14 mouse cellular contexts compared by ENCODE assay signal in genomic region chr4:151730037-151730759, GRCm38 (mm10).
DNase-seq lines count a peak whose midpoint lies in the region; ATAC-seq and TF ChIP-seq lines count a peak whose summit lies in the region.
"Had no signal": no experiment of that assay in that cellular context is flagged by ENCODE, and none has a peak within 500 bp of the region (broad histone marks: within the 10 kb centered on the region; RNA-seq: fewer than 3 reads in every experiment).

No protein-coding gene starts in this region.

- no peaks in the 10 kb centered on the region for H3K36me3 ChIP-seq in hindbrain, embryonic 13.5 days
- no peaks in the 10 kb centered on the region for H3K36me3 ChIP-seq in hindbrain, embryonic 11.5 days (ENCODE audit: control insufficient read depth, insufficient read depth, low read length)
- H3K36me3 ChIP-seq in MEL (ENCODE audit: control insufficient read depth in 1 of 2, insufficient read depth in 2 of 2, low read length in 2 of 2) = peaks cover 0 to 47% of the 10 kb centered on the region in 2 experiments; a peak in 2 of 4 replicates
- no peaks in the 10 kb centered on the region for H3K36me3 ChIP-seq in liver, embryonic 15.5 days (replicated peaks)
- H3K36me3 ChIP-seq: neural tube, embryonic 15.5 days had no signal

- peak; percentile 88 to 94 for TF ChIP-seq EP300 in MEL (IDR thresholded peaks at IDR 0.05; ENCODE audit: low read depth in 1 of 2, low read length in 2 of 2)

- TF ChIP-seq POLR2A in MEL (IDR thresholded peaks at IDR 0.05; ENCODE audit: control insufficient read depth in 1 of 2, insufficient read depth in 1 of 2, low read depth in 1 of 2, low read length in 2 of 2, poor library complexity in 1 of 2) = no peak

- H3K79me2 ChIP-seq in MEL (ENCODE audit: control insufficient read depth, insufficient read depth, low read length, poor library complexity) = no peaks in the 10 kb centered on the region

- H3K4me1 ChIP-seq in hindbrain, embryonic 13.5 days (replicated peaks) = peaks cover 39% of the 10 kb centered on the region
- no peaks in the 10 kb centered on the region for H3K4me1 ChIP-seq in hindbrain, embryonic 11.5 days (replicated peaks; ENCODE audit: control insufficient read depth, insufficient read depth, low read length)
- peaks cover 26 to 52% of the 10 kb centered on the region in 2 experiments for H3K4me1 ChIP-seq in MEL (ENCODE audit: control insufficient read depth in 1 of 2, insufficient read depth in 2 of 2, low read length in 2 of 2)
- H3K4me1 ChIP-seq in liver, embryonic 15.5 days (replicated peaks) = peaks cover 76% of the 10 kb centered on the region

- no peak overlapping the region for H3K4me2 ChIP-seq in hindbrain, embryonic 13.5 days
- no peak overlapping the region for H3K4me2 ChIP-seq in hindbrain, embryonic 11.5 days (replicated peaks; ENCODE audit: low read depth, low read length)
- H3K4me2 ChIP-seq in liver, embryonic 15.5 days = peak overlapping the region; percentile 55
- H3K4me2 ChIP-seq: neural tube, embryonic 15.5 days had no signal

- H3K4me3 ChIP-seq in hindbrain, embryonic 13.5 days = no peak overlapping the region
- no peak overlapping the region for H3K4me3 ChIP-seq in hindbrain, embryonic 11.5 days (ENCODE audit: low read depth, low read length)
- H3K4me3 ChIP-seq in MEL (ENCODE audit: control insufficient read depth in 1 of 2, insufficient read depth in 1 of 2, low read depth in 2 of 2, low read length in 2 of 2) = no peak overlapping the region
- H3K4me3 ChIP-seq in liver, embryonic 15.5 days (replicated peaks) = no peak overlapping the region
- H3K4me3 ChIP-seq: neural tube, embryonic 15.5 days had no signal

- no peak for TF ChIP-seq CTCF in MEL (IDR thresholded peaks at IDR 0.05 in 2 of 3, conservative IDR thresholded peaks at IDR 0.05 in 1 of 3; ENCODE audit: control insufficient read depth in 1 of 3, insufficient read depth in 1 of 3, low read depth in 2 of 3, low read length in 3 of 3, poor library complexity in 1 of 3, severe bottlenecking in 1 of 3)

- no peaks in the 10 kb centered on the region for H3K9me3 ChIP-seq in hindbrain, embryonic 13.5 days
- no peaks in the 10 kb centered on the region for H3K9me3 ChIP-seq in hindbrain, embryonic 11.5 days (ENCODE audit: control insufficient read depth, low read length)
- H3K9me3 ChIP-seq in MEL (replicated peaks; ENCODE audit: insufficient read depth, low read length) = no peaks in the 10 kb centered on the region
- no peaks in the 10 kb centered on the region for H3K9me3 ChIP-seq in liver, embryonic 15.5 days (replicated peaks)
- H3K9me3 ChIP-seq: neural tube, embryonic 15.5 days had no signal

- H3K27ac ChIP-seq in hindbrain, embryonic 13.5 days = no peak overlapping the region
- H3K27ac ChIP-seq in hindbrain, embryonic 11.5 days (ENCODE audit: low read depth, low read length) = no peak overlapping the region
- H3K27ac ChIP-seq in MEL (ENCODE audit: control insufficient read depth, low read depth, low read length) = peak overlapping the region; percentile 84
- H3K27ac ChIP-seq in liver, embryonic 15.5 days (replicated peaks) = peak overlapping the region; percentile 90
- H3K27ac ChIP-seq: neural tube, embryonic 15.5 days had no signal

- ATAC-seq in hindbrain, embryonic 13.5 days (ENCODE audit: low FRiP score) = no peak
- ATAC-seq in hindbrain, embryonic 11.5 days (ENCODE audit: low FRiP score) = no peak
- peak; percentile 96 for ATAC-seq in liver, embryonic 15.5 days (ENCODE audit: insufficient read depth)
- ATAC-seq: forebrain, embryonic 14.5 days; Patski had no signal

- 83% methylated on average over 4 of the region's 4 CpGs for WGBS in hindbrain, embryonic 13.5 days
- WGBS in hindbrain, embryonic 11.5 days = 73% methylated on average over 4 of the region's 4 CpGs
- 26% methylated on average over 4 of the region's 4 CpGs for WGBS in liver, embryonic 15.5 days (ENCODE audit: insufficient replicate concordance)

- H3K9ac ChIP-seq in hindbrain, embryonic 13.5 days = 0 out of 2 replicates have a peak overlapping the region, but pooled peaks have one; percentile 13
- no peak overlapping the region for H3K9ac ChIP-seq in hindbrain, embryonic 11.5 days (ENCODE audit: low read depth, low read length)
- H3K9ac ChIP-seq in MEL (ENCODE audit: control insufficient read depth, low read depth, low read length, poor library complexity, severe bottlenecking) = no peak overlapping the region
- H3K9ac ChIP-seq in liver, embryonic 15.5 days = peak overlapping the region; percentile 47
- H3K9ac ChIP-seq: neural tube, embryonic 15.5 days had no signal

- no peak for TF ChIP-seq RAD21 in MEL (IDR thresholded peaks at IDR 0.05; ENCODE audit: low read depth, low read length)

- H3K27me3 ChIP-seq in hindbrain, embryonic 13.5 days = no peaks in the 10 kb centered on the region
- H3K27me3 ChIP-seq in hindbrain, embryonic 11.5 days (ENCODE audit: control insufficient read depth, insufficient read depth, low read length) = no peaks in the 10 kb centered on the region
- H3K27me3 ChIP-seq in MEL (ENCODE audit: control insufficient read depth in 1 of 2, insufficient read depth in 2 of 2, low read length in 2 of 2) = no peaks in the 10 kb centered on the region
- no peaks in the 10 kb centered on the region for H3K27me3 ChIP-seq in liver, embryonic 15.5 days
- H3K27me3 ChIP-seq: neural tube, embryonic 15.5 days had no signal

- DNase-seq in hindbrain, embryonic 11.5 days (ENCODE audit: low spot score) = no peak
- peak; percentile 87 for DNase-seq in MEL (ENCODE audit: low read depth, low spot score)
- DNase-seq in c-Kit-positive CD71-positive TER-119-negative erythroid progenitor cells, embryonic 14.5 days (ENCODE audit: low read depth) = peak; percentile 73
- DNase-seq in gastrocnemius, postnatal 10 days = no peak
- no peak for DNase-seq in layer of hippocampus, postnatal 36 days
- no peak for DNase-seq in urinary bladder, postnatal 4 days (ENCODE audit: low spot score in 2 of 2)
- DNase-seq: adrenal gland, adult 2 months; cerebellum, adult 11 months; kidney, postnatal 36 days had no signal

TF ChIP-seq in MEL, 35 proteins besides CTCF, POLR2A, EP300 and RAD21:
- no peak for TF ChIP-seq SMC3 (IDR thresholded peaks at IDR 0.05; ENCODE audit: low read depth, low read length)
- no peak for TF ChIP-seq ELF1 (IDR thresholded peaks at IDR 0.05; ENCODE audit: low read depth, low read length)
- no peak for TF ChIP-seq MAZ (IDR thresholded peaks at IDR 0.05; ENCODE audit: low read depth, low read length)
- peak; percentile 94 for TF ChIP-seq MYC (IDR thresholded peaks at IDR 0.05; ENCODE audit: low read depth, low read length)
- TF ChIP-seq BHLHE40 (IDR thresholded peaks at IDR 0.05; ENCODE audit: borderline replicate concordance, low read depth, low read length) = peak; percentile 100
- TF ChIP-seq RCOR1 (IDR thresholded peaks at IDR 0.05; ENCODE audit: low read depth, low read length) = peak; percentile 77
- TF ChIP-seq HCFC1 (IDR thresholded peaks at IDR 0.05; ENCODE audit: low read depth, low read length) = no peak
- peak; percentile 98 for TF ChIP-seq TAL1 (IDR thresholded peaks at IDR 0.05; ENCODE audit: low read length)
- no peak for TF ChIP-seq MEF2A (IDR thresholded peaks at IDR 0.05; ENCODE audit: extremely low read depth, insufficient replicate concordance, low read depth, low read length, poor library complexity, severe bottlenecking)
- TF ChIP-seq MXI1 (IDR thresholded peaks at IDR 0.05; ENCODE audit: low read depth, low read length) = peak; percentile 95
- TF ChIP-seq GABPA (IDR thresholded peaks at IDR 0.05; ENCODE audit: low read depth, low read length) = no peak
- TF ChIP-seq POLR2AphosphoS5 (IDR thresholded peaks at IDR 0.05; ENCODE audit: borderline replicate concordance, low read depth, low read length) = peak; percentile 59; the same call in 1 of the 2 replicates
- peak; percentile 71; the same call in 1 of the 2 replicates for TF ChIP-seq USF1 (IDR thresholded peaks at IDR 0.05; ENCODE audit: low read depth, low read length)
- peak; percentile 95 for TF ChIP-seq ETS1 (IDR thresholded peaks at IDR 0.05; ENCODE audit: low read depth, low read length)
- TF ChIP-seq TCF12 (IDR thresholded peaks at IDR 0.05; ENCODE audit: low read depth, low read length) = peak; percentile 97
- no peak for TF ChIP-seq CHD1 (IDR thresholded peaks at IDR 0.05; ENCODE audit: low read depth, low read length)
- TF ChIP-seq SIN3A (IDR thresholded peaks at IDR 0.05; ENCODE audit: low read length) = peak; percentile 81
- TF ChIP-seq ZMIZ1 (IDR thresholded peaks at IDR 0.05; ENCODE audit: low read depth, low read length) = no peak
- no peak for TF ChIP-seq USF2 (IDR thresholded peaks at IDR 0.05; ENCODE audit: borderline replicate concordance in 1 of 2, insufficient read depth in 1 of 2, low read depth in 1 of 2, low read length in 2 of 2)
- TF ChIP-seq TBP (IDR thresholded peaks at IDR 0.05; ENCODE audit: low read depth, low read length) = no peak
- no peak for TF ChIP-seq ZKSCAN1 (IDR thresholded peaks at IDR 0.05; ENCODE audit: low read depth, low read length)
- no peak for TF ChIP-seq NELFE (IDR thresholded peaks at IDR 0.05; ENCODE audit: low read depth, low read length)
- no peak for TF ChIP-seq ZC3H11A (IDR thresholded peaks at IDR 0.05; ENCODE audit: low read depth, low read length)
- TF ChIP-seq E2F4 (IDR thresholded peaks at IDR 0.05; ENCODE audit: borderline replicate concordance, low read depth, low read length) = no peak
- TF ChIP-seq GATA1 (IDR thresholded peaks at IDR 0.05; ENCODE audit: low read depth, low read length) = peak; percentile 92
- TF ChIP-seq MYB (IDR thresholded peaks at IDR 0.05; ENCODE audit: low read depth, low read length) = no peak
- TF ChIP-seq KAT2A (conservative IDR thresholded peaks at IDR 0.05; ENCODE audit: low read depth, low read length) = no peak
- peak; percentile 94 for TF ChIP-seq MAX (IDR thresholded peaks at IDR 0.05; ENCODE audit: low read length)
- no peak for TF ChIP-seq NRF1 (IDR thresholded peaks at IDR 0.05; ENCODE audit: insufficient read depth, low read depth, low read length, poor library complexity, severe bottlenecking)

Comparison
In these comparisons a context has a peak if more than half of its experiments do, and no peak if none do; other contexts are left out.
1. H3K9ac ChIP-seq: peak in hindbrain, embryonic 13.5 days (single experiment) and liver, embryonic 15.5 days (single experiment); none in hindbrain, embryonic 11.5 days (single experiment) and MEL (single experiment).
2. H3K27ac ChIP-seq: peak in MEL (single experiment) and liver, embryonic 15.5 days (single experiment); none in hindbrain, embryonic 13.5 days (single experiment) and hindbrain, embryonic 11.5 days (single experiment).
3. DNase-seq: peak in MEL (single experiment) and c-Kit-positive CD71-positive TER-119-negative erythroid progenitor cells, embryonic 14.5 days (single experiment); none in hindbrain, embryonic 11.5 days (single experiment), gastrocnemius, postnatal 10 days (single experiment), layer of hippocampus, postnatal 36 days (0 of 2) and urinary bladder, postnatal 4 days (0 of 2).